Mouse (Mus musculus): Measurements from ENCODE around the gene Rft1. TPM values are rescaled to one million over a fixed set of nuclear protein-coding genes. Genes with fewer than 3 reads are reported as not detected.
A peak's percentile ranks its signal among the peaks of the same experiment; 100 is the strongest.

Gene Rft1
- total and polyA plus RNA-seq, 2 experiments from 2014 or later, result 9.6 to 18.4 TPM

GRCm38 (mm10) chr14:30612523-30612922, 41.6 kb upstream of the Rft1 start:
- Histone ChIP-seq H3K9ac (no peak overlapping the region), H3K4me3 (ENCODE audit: low read depth, low read length) (no peak overlapping the region), H3K27ac (ENCODE audit: low read depth, low read length) (no peak overlapping the region), H3K4me1 (ENCODE audit: insufficient read depth) (no peaks in the 10 kb centered on the region), H3K9me3 (ENCODE audit: low read length) (no peaks in the 10 kb centered on the region), H3K27me3 (ENCODE audit: insufficient read depth, low read length) (no peaks in the 10 kb centered on the region), H3K4me2 (ENCODE audit: low read depth) (no peak overlapping the region), H3K36me3 (ENCODE audit: insufficient read depth) (no peaks in the 10 kb centered on the region)
- peak; percentile 84 for TF ChIP-seq CTCF (IDR thresholded peaks at IDR 0.05; ENCODE audit: low read depth)
- peak; percentile 50; the same call in 1 of the 2 replicates for ATAC-seq
- peak; percentile 42 for DNase-seq
- 14% methylated on average over 7 of the region's 7 CpGs for WGBS

- 92% methylated on average over 2 of the region's 2 CpGs for WGBS
- Histone ChIP-seq H3K4me1 (ENCODE audit: insufficient read depth) (no peaks in the 10 kb centered on the region), H3K9me3 (ENCODE audit: low read length) (no peaks in the 10 kb centered on the region), H3K27ac (ENCODE audit: low read depth, low read length) (no peak overlapping the region), H3K4me2 (ENCODE audit: low read depth) (no peak overlapping the region), H3K4me3 (ENCODE audit: low read depth, low read length) (no peak overlapping the region), H3K36me3 (ENCODE audit: insufficient read depth) (no peaks in the 10 kb centered on the region), H3K9ac (no peak overlapping the region), H3K27me3 (ENCODE audit: insufficient read depth, low read length) (no peaks in the 10 kb centered on the region)
- TF ChIP-seq CTCF (IDR thresholded peaks at IDR 0.05; ENCODE audit: low read depth), result no peak
- DNase-seq (no peak), ATAC-seq (no peak)
Measured at GRCm38 (mm10) chr14:30612962-30613715, 41.0 kb upstream of the Rft1 start.

GRCm38 (mm10) chr14:30616751-30617150, 37.4 kb upstream of the Rft1 start:
- no peak for ATAC-seq
- no peaks in the 10 kb centered on the region for H3K27me3 ChIP-seq (ENCODE audit: insufficient read depth, low read length)
- H3K4me3 ChIP-seq (ENCODE audit: low read depth, low read length), result no peak overlapping the region
- H3K9ac ChIP-seq, result no peak overlapping the region
- H3K36me3 ChIP-seq (ENCODE audit: insufficient read depth), result no peaks in the 10 kb centered on the region
- DNase-seq, result no peak
- H3K4me1 ChIP-seq (ENCODE audit: insufficient read depth), result no peaks in the 10 kb centered on the region
- H3K27ac ChIP-seq (ENCODE audit: low read depth, low read length), result no peak overlapping the region
- H3K4me2 ChIP-seq (ENCODE audit: low read depth), result no peak overlapping the region
- no peak for TF ChIP-seq CTCF (IDR thresholded peaks at IDR 0.05; ENCODE audit: low read depth)
- no peaks in the 10 kb centered on the region for H3K9me3 ChIP-seq (ENCODE audit: low read length)
- 64% methylated on average over 2 of the region's 2 CpGs for WGBS

GRCm38 (mm10) chr14:30618746-30619275, 35.3 kb upstream of the Rft1 start:
- H3K27ac ChIP-seq (ENCODE audit: low read depth, low read length), result no peak overlapping the region
- no peaks in the 10 kb centered on the region for H3K36me3 ChIP-seq (ENCODE audit: insufficient read depth)
- no peaks in the 10 kb centered on the region for H3K27me3 ChIP-seq (ENCODE audit: insufficient read depth, low read length)
- no peaks in the 10 kb centered on the region for H3K4me1 ChIP-seq (ENCODE audit: insufficient read depth)
- no peak overlapping the region for H3K9ac ChIP-seq
- no peak for DNase-seq
- 83% methylated on average over 2 of the region's 2 CpGs for WGBS
- no peaks in the 10 kb centered on the region for H3K9me3 ChIP-seq (ENCODE audit: low read length)
- no peak overlapping the region for H3K4me2 ChIP-seq (ENCODE audit: low read depth)
- H3K4me3 ChIP-seq (ENCODE audit: low read depth, low read length), result no peak overlapping the region
- ATAC-seq, result no peak
- TF ChIP-seq CTCF (IDR thresholded peaks at IDR 0.05; ENCODE audit: low read depth), result no peak

- no peak for DNase-seq
- H3K4me2 ChIP-seq (ENCODE audit: low read depth), result no peak overlapping the region
- H3K4me3 ChIP-seq (ENCODE audit: low read depth, low read length), result no peak overlapping the region
- no peaks in the 10 kb centered on the region for H3K4me1 ChIP-seq (ENCODE audit: insufficient read depth)
- no peaks in the 10 kb centered on the region for H3K27me3 ChIP-seq (ENCODE audit: insufficient read depth, low read length)
- no peaks in the 10 kb centered on the region for H3K9me3 ChIP-seq (ENCODE audit: low read length)
- TF ChIP-seq CTCF (IDR thresholded peaks at IDR 0.05; ENCODE audit: low read depth), result no peak
- WGBS, result 80% methylated on average over 7 of the region's 7 CpGs
- ATAC-seq, result no peak
- no peaks in the 10 kb centered on the region for H3K36me3 ChIP-seq (ENCODE audit: insufficient read depth)
- no peak overlapping the region for H3K9ac ChIP-seq
- no peak overlapping the region for H3K27ac ChIP-seq (ENCODE audit: low read depth, low read length)
Measured at GRCm38 (mm10) chr14:30619982-30620578, 34.1 kb upstream of the Rft1 start.

- Histone ChIP-seq H3K4me1 (ENCODE audit: insufficient read depth) (no peaks in the 10 kb centered on the region), H3K9me3 (ENCODE audit: low read length) (no peaks in the 10 kb centered on the region), H3K27me3 (ENCODE audit: insufficient read depth, low read length) (no peaks in the 10 kb centered on the region; the same call in 1 of the 2 replicates), H3K4me3 (ENCODE audit: low read depth, low read length) (no peak overlapping the region), H3K36me3 (ENCODE audit: insufficient read depth) (no peaks in the 10 kb centered on the region), H3K4me2 (ENCODE audit: low read depth) (no peak overlapping the region), H3K9ac (no peak overlapping the region), H3K27ac (ENCODE audit: low read depth, low read length) (no peak overlapping the region)
- no peak for ATAC-seq
- WGBS, result 82% methylated on average over 7 of the region's 7 CpGs
- no peak for DNase-seq
- TF ChIP-seq CTCF (IDR thresholded peaks at IDR 0.05; ENCODE audit: low read depth), result no peak
Measured at GRCm38 (mm10) chr14:30622130-30622529, 32.0 kb upstream of the Rft1 start.

- Histone ChIP-seq H3K9ac (no peak overlapping the region), H3K4me2 (ENCODE audit: low read depth) (no peak overlapping the region), H3K27ac (ENCODE audit: low read depth, low read length) (no peak overlapping the region), H3K4me3 (ENCODE audit: low read depth, low read length) (no peak overlapping the region), H3K36me3 (ENCODE audit: insufficient read depth) (no peaks in the 10 kb centered on the region), H3K9me3 (ENCODE audit: low read length) (no peaks in the 10 kb centered on the region), H3K4me1 (ENCODE audit: insufficient read depth) (no peaks in the 10 kb centered on the region), H3K27me3 (ENCODE audit: insufficient read depth, low read length) (no peaks in the 10 kb centered on the region; the same call in 1 of the 2 replicates)
- DNase-seq, result no peak
- TF ChIP-seq CTCF (IDR thresholded peaks at IDR 0.05; ENCODE audit: low read depth), result no peak
- WGBS, result 91% methylated on average over 8 of the region's 8 CpGs
- ATAC-seq, result no peak
Measured at GRCm38 (mm10) chr14:30622556-30622955, 31.6 kb upstream of the Rft1 start.
